Mouse (Mus musculus) kidney, postnatal 25 days (tissue): Measurements from ENCODE around the gene Olfr1297.

Experiments
- DNase-seq, 2 experiments: peaks; one replicate each; pipeline ENCODE4 v3.0.0; 2021; ENCODE audit warnings: mixed read lengths in 2 of 2

Gene Olfr1297

DNA sequence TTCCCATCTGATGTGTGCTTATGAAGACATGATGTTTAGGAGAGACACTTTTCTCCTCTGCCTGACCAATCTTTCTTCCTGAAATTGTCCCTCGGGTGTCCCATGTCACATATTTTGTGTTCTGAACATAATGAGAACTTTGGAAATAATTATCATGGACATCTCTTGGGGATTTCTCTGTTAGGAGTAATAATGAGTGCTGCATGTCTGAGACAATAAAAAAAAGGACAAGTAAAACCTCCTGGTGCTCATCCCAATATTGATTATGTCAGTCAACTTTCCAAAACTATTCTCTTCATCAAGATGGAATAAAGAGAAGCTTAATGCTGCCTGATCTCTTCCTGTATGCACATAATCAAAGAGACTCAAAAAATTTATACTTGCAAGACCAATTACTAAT lies at the start of gene Olfr1297:
TSS of gene Olfr1297 (minus strand) at position 101 of the 400 bp plus-strand sequence.
- DNase-seq = no peak

DNA sequence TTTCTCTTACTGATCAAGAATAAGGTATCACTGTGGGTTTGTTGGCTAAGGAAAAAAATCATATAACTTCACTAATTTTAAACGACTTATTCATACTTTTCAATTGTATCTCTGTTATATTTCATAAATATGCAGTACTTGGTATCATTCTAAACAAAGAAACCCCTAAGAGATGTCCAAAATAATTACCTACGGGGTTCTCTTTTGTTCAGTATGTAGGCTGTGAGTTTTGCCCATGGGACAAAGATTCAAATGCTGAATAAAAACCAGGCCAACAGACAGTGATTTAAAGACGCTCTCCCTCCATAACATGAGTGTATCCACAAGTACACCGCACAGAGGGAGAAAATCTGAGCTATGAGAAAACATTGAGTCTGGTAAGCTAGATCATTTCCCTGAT lies 34.8 kb upstream of the Olfr1297 start, which contains the start of gene Olfr1299:
TSS of gene Olfr1299 (plus strand) at position 301 of the 400 bp plus-strand sequence.
- no peak for DNase-seq

DNA sequence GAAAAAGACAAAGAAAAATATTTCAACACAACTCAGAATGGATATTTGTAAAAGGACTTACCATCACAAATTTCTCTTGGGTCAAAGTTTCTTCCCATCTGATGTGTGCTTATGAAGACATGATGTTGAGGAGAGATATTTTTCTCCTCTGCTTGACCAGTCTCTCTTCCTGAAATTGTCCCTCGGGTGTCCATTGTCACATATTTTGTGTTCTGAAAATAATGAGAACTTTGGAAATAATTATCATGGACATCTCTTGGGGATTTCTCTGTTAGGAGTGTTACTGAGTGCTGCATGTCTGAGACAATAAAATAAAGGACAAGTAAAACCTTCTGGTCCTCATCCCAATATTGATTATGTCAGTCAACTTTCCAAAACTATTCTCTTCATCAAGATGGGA lies 22.8 kb upstream of the Olfr1297 start, which contains the start of gene Olfr1298:
TSS of gene Olfr1298 (minus strand) at position 101 of the 400 bp plus-strand sequence.
- DNase-seq = no peak

DNA sequence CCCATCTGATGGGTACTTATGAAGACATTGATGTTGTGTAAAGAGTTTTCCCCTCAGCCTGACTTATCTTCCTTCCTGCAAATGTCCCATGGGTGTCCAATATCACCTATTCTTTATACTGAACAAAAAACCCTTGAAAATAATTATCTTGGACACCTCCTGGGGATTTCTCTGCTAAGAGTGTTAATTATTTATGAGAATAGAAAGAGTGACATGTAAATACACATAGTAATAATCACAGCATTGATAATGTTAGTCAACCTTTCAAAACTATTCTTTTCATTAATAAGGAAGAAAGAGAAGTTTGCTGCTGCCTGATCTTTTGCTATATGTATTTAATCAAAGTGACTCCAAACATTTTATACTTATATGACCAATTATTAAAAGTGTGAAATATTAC lies 56.7 kb downstream of the Olfr1297 start, which contains the start of gene Olfr1295:
TSS of gene Olfr1295 (minus strand) at position 101 of the 400 bp plus-strand sequence.
- no peak for DNase-seq
